Mouse (Mus musculus) embryonic fibroblast, embryonic 13.5 days (primary cell): ENCODE measurements around the gene Ccdc155. TPM values are rescaled to one million over a fixed set of nuclear protein-coding genes. Genes with fewer than 3 reads are reported as not detected.
"Not testable (repeated sequence)": the region's sequence is repeated elsewhere in the genome, so short reads cannot be mapped to it uniquely, and the experiment has no call there.

Experiments used
- H3K27ac ChIP-seq: 2 replicates; pipeline ENCODE4 v1.5.1; 2012; ENCODE audit warnings: low read length, control low read depth, inconsistent platforms; ENCODE audit not compliant: insufficient read depth
- H3K4me1 ChIP-seq: 2 replicates; pipeline ENCODE4 v1.6.1; 2011; ENCODE audit warnings: low read length; ENCODE audit not compliant: control insufficient read depth, insufficient read depth
- H3K4me3 ChIP-seq: 2 replicates; pipeline ENCODE4 v1.5.1; 2011; ENCODE audit warnings: mild to moderate bottlenecking, control low read depth, low read length; ENCODE audit not compliant: insufficient read depth
- CTCF ChIP-seq: IDR thresholded peaks from 2 replicates; pipeline ENCODE4 v1.5.1; 2011; ENCODE audit warnings: mild to moderate bottlenecking, control low read depth, low read length, moderate library complexity, borderline replicate concordance; ENCODE audit not compliant: insufficient read depth
- POLR2A ChIP-seq: IDR thresholded peaks from 2 replicates; pipeline ENCODE4 v1.6.1; 2011; ENCODE audit warnings: low read depth, mild to moderate bottlenecking, control low read depth, low read length, moderate library complexity
- polyA plus RNA-seq: library from polyadenylated mRNA; stranded (reverse); fragments of >200 nt; gene quantifications from 2 replicates; pipeline ENCODE4 v1.2.4, GENCODE M21; 2011; ENCODE audit warnings: low read depth; ENCODE audit not compliant: missing spikeins, insufficient read length

The Ccdc155 gene
- polyA plus RNA-seq, 1 experiment = not detected

DNA sequence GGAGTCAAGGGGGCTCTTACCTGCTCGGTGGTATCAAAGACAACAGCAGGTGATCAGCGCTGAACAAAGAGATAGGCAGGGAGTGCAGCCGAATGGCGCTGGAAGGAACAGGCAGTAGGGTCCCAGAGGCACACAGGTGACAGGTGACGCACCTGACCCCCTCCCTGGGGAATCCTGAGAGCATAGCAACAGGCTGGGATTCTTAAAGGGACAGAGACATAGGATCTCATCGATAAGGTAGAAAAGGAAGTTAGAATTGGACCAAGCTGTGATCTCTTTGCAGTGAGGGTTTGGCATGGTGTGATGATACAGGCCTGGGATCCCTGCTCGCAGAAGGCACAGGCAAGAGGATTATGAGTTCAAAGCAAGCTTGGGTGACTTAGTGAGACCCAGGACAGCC lies 25.2 kb downstream of the Ccdc155 start, which contains the start of gene Gfy:
Gene Gfy, minus strand, starts transcription at position 101 of the 400 bp plus-strand sequence.
- TF ChIP-seq POLR2A (no peak), CTCF (no peak)
- Histone ChIP-seq H3K4me1 (no peaks in the 10 kb centered on the region), H3K4me3 (no peak within 1 kb of the TSS), H3K27ac (no peak within 1 kb of the TSS)

DNA sequence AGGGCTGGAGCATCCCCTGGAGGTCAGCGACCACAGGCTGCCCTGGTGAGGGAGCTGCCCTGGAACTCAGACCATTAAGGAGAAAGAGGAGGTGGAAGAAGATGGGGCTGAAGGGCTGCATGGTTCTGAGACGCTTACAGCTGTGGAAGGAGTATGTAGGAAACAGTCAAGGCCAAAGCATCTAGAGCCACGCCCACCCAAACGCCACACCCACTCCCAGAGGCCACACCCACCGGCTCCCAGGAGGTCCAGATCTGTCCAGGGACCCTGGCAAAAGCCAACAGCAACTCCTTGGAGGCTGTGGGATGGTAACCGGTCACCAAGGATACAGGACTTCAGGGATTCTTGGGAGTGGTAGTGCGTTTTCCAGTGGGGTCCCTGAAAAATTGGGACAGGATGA lies 26.1 kb downstream of the Ccdc155 start:
- Histone ChIP-seq H3K27ac (no peak overlapping the region), H3K4me1 (no peaks in the 10 kb centered on the region), H3K4me3 (no peak overlapping the region)
- TF ChIP-seq POLR2A (no peak), CTCF (no peak)

DNA sequence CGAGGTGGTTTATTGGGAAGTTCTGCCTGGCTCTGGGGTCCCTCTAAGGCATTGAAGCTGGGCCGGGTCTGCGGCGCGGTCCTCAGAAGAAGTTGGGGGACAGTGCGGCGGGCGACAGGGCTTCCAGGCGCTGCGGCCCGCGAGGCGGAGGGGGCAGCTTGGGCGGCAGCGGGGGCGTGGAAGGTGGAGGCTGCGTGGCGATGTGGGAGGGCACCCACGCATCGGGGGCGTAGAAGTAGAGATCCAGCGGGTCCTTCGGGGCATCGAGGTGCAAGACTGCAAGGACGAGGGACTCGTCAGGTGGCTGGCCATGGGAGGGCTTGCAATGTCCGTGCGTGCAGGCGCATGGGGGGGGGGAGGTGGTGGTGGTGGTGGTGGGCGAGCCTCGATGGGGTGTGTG lies 28.3 kb downstream of the Ccdc155 start:
- Histone ChIP-seq H3K4me3 (no peak overlapping the region), H3K27ac (no peak overlapping the region), H3K4me1 (no peaks in the 10 kb centered on the region)
- TF ChIP-seq CTCF (no peak), POLR2A (no peak)

DNA sequence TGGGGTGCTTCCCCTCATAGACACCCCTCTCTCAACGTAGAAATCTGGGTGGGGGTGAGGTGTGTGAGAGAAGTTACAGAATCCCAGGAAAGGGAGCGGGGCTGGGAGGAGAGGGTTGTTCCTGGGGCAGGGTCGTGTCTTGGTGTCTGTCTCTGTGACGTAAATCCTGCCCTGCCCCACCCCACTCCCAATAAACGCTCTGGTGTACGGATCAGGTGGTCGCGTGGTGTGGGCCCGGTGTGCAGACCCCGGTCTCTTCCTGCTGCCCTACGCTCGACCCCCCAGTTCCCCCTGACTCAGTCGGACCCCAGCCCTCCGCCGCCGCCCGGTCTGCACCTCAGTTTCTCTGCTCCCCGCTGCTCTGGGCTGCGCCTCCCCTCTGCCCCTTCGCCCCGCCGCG lies 28.8 kb downstream of the Ccdc155 start:
- H3K4me1 ChIP-seq = no peaks in the 10 kb centered on the region
- TF ChIP-seq POLR2A (no peak), CTCF (no peak)
- H3K4me3 ChIP-seq = no peak overlapping the region
- no peak overlapping the region for H3K27ac ChIP-seq

DNA sequence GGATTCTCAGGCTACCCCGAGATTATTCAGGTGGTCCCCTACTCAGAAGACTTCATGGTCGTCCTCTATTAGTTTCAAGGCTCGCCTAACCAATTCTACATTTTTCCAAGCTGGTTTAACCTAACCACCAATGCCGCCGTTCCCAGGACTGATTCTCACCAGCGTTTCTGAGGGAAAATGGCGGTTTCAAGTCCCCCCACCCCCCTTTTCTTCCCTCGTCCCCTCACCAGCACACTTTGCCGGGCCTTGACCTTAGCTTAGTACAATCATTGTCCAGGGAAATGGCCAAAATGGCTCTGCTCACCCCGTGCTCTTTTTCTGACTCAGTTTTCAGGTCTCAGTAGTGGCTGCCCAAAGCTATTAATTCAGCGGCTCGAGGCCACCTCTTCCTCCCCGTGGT lies 29.3 kb downstream of the Ccdc155 start:
- H3K4me3 ChIP-seq = no peak overlapping the region
- H3K4me1 ChIP-seq = no peaks in the 10 kb centered on the region
- H3K27ac ChIP-seq = no peak overlapping the region
- TF ChIP-seq POLR2A = no peak
- no peak for TF ChIP-seq CTCF

DNA sequence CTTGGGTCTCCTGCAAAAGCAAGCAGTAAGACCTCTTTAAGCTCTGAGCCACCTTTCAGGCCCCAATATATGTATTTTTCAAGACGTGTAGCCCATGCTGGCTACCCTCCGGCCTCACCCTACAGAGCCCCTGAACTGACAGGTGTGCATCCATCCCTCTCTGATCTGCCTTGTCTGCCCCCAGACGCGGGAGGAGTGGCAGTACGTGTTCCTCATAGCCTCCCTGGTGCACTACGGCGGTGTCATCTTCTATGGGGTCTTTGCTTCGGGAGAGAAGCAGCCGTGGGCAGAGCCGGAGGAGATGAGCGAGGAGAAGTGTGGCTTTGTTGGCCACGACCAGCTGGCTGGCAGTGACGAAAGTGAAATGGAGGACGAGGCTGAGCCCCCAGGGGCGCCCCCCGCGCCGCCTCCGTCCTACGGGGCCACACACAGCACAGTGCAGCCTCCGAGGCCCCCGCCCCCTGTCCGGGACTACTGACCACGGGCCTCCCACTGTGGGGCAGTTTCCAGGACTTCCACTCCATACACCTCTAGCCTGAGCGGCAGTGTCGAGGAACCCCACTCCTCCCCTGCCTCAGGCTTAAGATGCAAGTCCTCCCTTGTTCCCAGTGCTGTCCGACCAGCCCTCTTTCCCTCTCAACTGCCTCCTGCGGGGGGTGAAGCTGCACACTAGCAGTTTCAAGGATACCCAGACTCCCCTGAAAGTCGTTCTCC lies 30.0 kb downstream of the Ccdc155 start:
- TF ChIP-seq CTCF (no peak), POLR2A (no peak)
- Histone ChIP-seq H3K4me3 (no peak overlapping the region), H3K27ac (no peak overlapping the region), H3K4me1 (no peaks in the 10 kb centered on the region)

DNA sequence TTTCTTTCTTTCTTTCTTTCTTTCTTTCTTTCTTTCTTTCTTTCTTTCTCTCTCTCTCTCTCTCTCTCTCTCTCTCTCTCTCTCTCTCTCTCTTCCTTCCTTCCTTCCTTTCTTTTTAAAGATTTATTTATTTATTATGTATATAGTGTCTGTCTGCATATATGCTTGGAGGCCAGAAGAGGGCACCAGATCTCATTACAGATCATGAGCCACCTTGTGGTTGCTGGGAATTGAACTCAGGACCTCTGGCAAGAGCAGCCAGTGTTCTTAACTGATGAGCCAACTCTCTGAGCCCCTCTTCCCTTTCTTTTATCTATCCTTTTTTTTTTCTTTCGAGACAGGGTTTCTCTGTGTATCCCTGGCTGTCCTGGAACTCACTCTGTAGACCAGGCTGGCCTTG lies 30.9 kb downstream of the Ccdc155 start:
- not testable (repeated sequence) for H3K4me3 ChIP-seq, H3K4me1 ChIP-seq, H3K27ac ChIP-seq

DNA sequence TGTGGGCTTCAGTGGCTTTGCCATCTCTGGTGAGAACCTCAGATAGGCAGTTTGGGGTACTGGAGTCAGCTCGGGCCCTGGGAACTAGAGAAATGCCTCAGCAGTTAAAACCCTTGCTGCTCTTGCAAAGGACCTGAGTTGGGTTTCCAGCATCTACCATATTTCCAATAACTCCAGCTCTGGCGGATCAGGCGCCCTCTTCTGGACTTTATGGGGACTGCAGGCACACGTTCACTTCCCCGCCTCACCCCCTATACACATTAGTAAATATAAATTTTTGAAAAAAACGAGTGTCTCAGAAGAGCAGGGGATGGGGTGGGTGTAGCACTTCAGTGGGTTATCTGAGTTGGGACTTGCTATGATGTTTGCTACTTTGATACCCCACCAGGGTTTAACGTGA lies 31.7 kb downstream of the Ccdc155 start:
- no peaks in the 10 kb centered on the region for H3K4me1 ChIP-seq
- no peak overlapping the region for H3K4me3 ChIP-seq
- H3K27ac ChIP-seq = no peak overlapping the region
- TF ChIP-seq CTCF (no peak), POLR2A (no peak)

DNA sequence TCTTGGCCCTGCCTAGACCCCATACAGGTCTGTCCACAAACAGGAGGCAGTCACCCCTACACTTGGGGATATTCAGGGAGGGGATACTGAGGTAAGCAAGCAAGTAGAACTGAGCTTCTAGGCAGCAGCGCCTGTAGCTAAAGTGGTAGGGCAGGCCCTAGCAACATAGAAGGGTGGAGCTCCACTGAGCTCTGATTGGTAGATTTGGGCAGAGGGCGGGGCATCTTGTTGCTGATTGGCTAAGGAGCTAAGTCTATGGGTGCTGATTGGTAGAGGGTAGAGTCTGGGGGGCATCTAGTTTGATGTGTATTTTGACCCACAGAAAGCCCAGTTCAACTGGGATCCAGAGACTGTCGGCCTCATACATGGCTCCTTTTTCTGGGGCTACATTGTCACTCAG lies 35.2 kb downstream of the Ccdc155 start:
- H3K4me1 ChIP-seq = no peaks in the 10 kb centered on the region
- TF ChIP-seq POLR2A (no peak), CTCF (no peak)
- H3K4me3 ChIP-seq = no peak overlapping the region
- no peak overlapping the region for H3K27ac ChIP-seq

DNA sequence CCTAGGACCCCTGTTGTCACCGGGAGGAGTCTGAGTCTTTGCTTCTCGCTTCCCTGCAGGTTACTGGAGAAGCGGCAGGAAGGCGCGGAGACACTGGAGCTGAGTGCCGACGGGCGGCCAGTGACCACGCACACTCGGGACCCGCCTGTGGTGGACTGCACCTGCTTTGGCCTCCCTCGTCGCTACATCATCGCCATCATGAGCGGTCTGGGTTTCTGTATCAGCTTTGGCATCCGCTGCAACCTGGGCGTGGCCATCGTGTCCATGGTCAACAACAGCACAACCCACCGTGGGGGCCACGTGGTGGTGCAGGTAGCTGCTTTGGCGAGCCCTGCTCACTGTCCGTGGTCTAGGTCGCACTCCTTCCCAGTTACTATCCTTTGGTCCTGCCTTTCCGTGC lies 36.0 kb downstream of the Ccdc155 start:
- Histone ChIP-seq H3K4me3 (no peak overlapping the region), H3K27ac (no peak overlapping the region), H3K4me1 (no peaks in the 10 kb centered on the region)
- TF ChIP-seq POLR2A (no peak), CTCF (no peak)

DNA sequence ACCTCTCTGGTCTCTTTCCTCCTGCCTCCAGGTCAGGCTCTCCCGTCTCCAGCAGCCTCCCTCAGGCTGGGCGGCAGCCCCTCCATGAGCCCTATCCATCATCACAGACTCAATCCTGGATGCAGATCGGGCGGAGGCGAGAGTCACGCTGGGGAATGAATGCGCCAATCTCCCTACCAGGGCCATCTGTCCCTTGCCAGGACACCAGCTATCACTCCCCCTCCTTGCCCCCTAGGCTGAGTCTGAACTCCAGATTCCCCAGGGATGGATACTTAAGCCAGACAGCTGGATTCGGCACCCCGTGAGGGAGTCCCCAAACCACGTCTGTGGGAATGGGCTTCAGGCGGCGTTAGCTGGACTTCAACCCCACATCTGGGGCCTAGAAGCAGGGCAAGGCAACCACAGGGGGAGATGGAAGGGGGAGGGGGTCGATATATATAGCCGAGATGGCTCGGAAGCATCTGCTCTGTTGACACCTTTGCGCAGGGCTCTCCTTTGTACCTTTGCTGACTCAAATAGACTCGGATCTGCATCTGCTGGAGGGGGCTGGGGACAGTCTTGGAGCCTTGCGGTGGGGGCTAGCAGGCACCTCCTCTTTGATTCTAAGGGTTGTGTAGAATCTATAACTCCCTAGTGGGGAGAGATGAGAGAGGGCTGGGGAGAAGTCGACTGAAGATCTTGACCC lies 36.8 kb downstream of the Ccdc155 start:
- Histone ChIP-seq H3K4me3 (no peak overlapping the region), H3K27ac (no peak overlapping the region), H3K4me1 (no peaks in the 10 kb centered on the region)
- TF ChIP-seq CTCF (no peak), POLR2A (no peak)

DNA sequence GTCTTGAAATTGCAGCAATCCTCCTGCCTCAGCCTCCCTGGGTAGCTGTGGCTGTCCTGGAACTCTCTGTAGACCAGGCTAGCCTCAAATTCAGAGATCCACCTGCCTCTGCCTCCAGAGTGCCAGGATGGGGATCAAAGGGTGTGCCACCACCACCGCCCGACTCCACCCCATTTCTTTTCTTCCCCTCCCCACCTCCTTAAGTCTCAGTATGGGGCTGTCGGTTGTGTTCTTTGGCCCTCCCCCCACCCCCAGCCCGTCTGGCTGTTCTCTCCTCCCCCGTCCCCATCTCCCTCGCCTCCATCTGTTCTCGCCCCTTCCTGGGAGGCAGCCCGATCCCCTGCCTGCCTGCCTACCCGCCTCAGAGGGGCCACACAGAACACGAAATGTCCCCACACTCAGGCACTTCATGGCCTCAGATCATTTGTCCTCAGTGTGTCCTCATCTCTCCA lies 37.7 kb downstream of the Ccdc155 start:
- H3K4me3 ChIP-seq = no peak overlapping the region
- no peaks in the 10 kb centered on the region for H3K4me1 ChIP-seq
- no peak for TF ChIP-seq CTCF
- TF ChIP-seq POLR2A = no peak
- no peak overlapping the region for H3K27ac ChIP-seq
